Comparison of ENCODE assay signal across 14 mouse cellular contexts in genomic region chr10:116761476-116762068, GRCm38 (mm10).
DNase-seq lines count a peak whose midpoint lies in the region; ATAC-seq lines count a peak whose summit lies in the region.
"Had no signal": no experiment of that assay in that cellular context is flagged by ENCODE, and none has a peak within 500 bp of the region (broad histone marks: within the 10 kb centered on the region; RNA-seq: fewer than 3 reads in every experiment).

No protein-coding gene starts in this region.

- ATAC-seq in neural tube, embryonic 13.5 days (ENCODE audit: low read depth), result no peak
- no peak for ATAC-seq in hindbrain, embryonic 14.5 days (ENCODE audit: low FRiP score)
- peak; percentile 40 for ATAC-seq in liver, embryonic 12.5 days
- ATAC-seq in forebrain, embryonic 15.5 days (replicated peaks), result no peak

- peak overlapping the region; percentile 62 for H3K27ac ChIP-seq in neural tube, embryonic 13.5 days (replicated peaks)
- H3K27ac ChIP-seq in hindbrain, embryonic 14.5 days, result peak overlapping the region; percentile 28; the same call in 1 of the 2 replicates
- H3K27ac ChIP-seq in liver, embryonic 12.5 days, result no peak overlapping the region
- no peak overlapping the region for H3K27ac ChIP-seq in forebrain, embryonic 15.5 days (replicated peaks)
- H3K27ac ChIP-seq: heart, adult 2 months had no signal

- H3K9me3 ChIP-seq in neural tube, embryonic 13.5 days, result no peaks in the 10 kb centered on the region; the same call in 1 of the 2 replicates
- H3K9me3 ChIP-seq in hindbrain, embryonic 14.5 days (ENCODE audit: control insufficient read depth, low read length), result no peaks in the 10 kb centered on the region
- no peaks in the 10 kb centered on the region for H3K9me3 ChIP-seq in liver, embryonic 12.5 days (replicated peaks)
- H3K9me3 ChIP-seq in forebrain, embryonic 15.5 days, result no peaks in the 10 kb centered on the region

- H3K27me3 ChIP-seq in neural tube, embryonic 13.5 days, result no peaks in the 10 kb centered on the region
- H3K27me3 ChIP-seq in hindbrain, embryonic 14.5 days (ENCODE audit: control insufficient read depth, insufficient read depth, low read length), result no peaks in the 10 kb centered on the region
- no peaks in the 10 kb centered on the region for H3K27me3 ChIP-seq in liver, embryonic 12.5 days (replicated peaks)
- H3K27me3 ChIP-seq in forebrain, embryonic 15.5 days, result no peaks in the 10 kb centered on the region
- H3K27me3 ChIP-seq: CH12.LX had no signal

- no peak overlapping the region for H3K4me2 ChIP-seq in neural tube, embryonic 13.5 days
- H3K4me2 ChIP-seq in hindbrain, embryonic 14.5 days (replicated peaks), result 0 out of 2 replicates have a peak overlapping the region, but pooled peaks have one; percentile 6
- H3K4me2 ChIP-seq in liver, embryonic 12.5 days, result no peak overlapping the region
- no peak overlapping the region for H3K4me2 ChIP-seq in forebrain, embryonic 15.5 days (replicated peaks)

- H3K4me3 ChIP-seq in neural tube, embryonic 13.5 days, result no peak overlapping the region
- H3K4me3 ChIP-seq in hindbrain, embryonic 14.5 days (replicated peaks; ENCODE audit: low read length), result no peak overlapping the region
- no peak overlapping the region for H3K4me3 ChIP-seq in liver, embryonic 12.5 days
- no peak overlapping the region for H3K4me3 ChIP-seq in forebrain, embryonic 15.5 days
- H3K4me3 ChIP-seq: heart, adult 2 months had no signal

- 54% methylated on average over 4 of the region's 4 CpGs for WGBS in neural tube, embryonic 13.5 days
- WGBS in hindbrain, embryonic 14.5 days, result 66% methylated on average over 4 of the region's 4 CpGs
- WGBS in liver, embryonic 12.5 days (ENCODE audit: insufficient replicate concordance), result 51% methylated on average over 4 of the region's 4 CpGs
- 72% methylated on average over 4 of the region's 4 CpGs for WGBS in forebrain, embryonic 15.5 days

- DNase-seq in neural tube, embryonic 10.5 days (ENCODE audit: extremely low spot score, low spot score), result no peak
- DNase-seq in hindbrain, embryonic 14.5 days (ENCODE audit: low spot score), result no peak
- DNase-seq in cerebellum, adult 8-10 months, result no peak
- no peak for DNase-seq in right cerebral cortex, adult 2 months (ENCODE audit: low spot score in 2 of 2)
- DNase-seq: adrenal gland, postnatal 36 days; heart, adult 2 months; heart, postnatal 4 days; kidney, adult 8-10 months; lung, postnatal 14 days; thymus, postnatal 14 days had no signal

- no peaks in the 10 kb centered on the region for H3K36me3 ChIP-seq in neural tube, embryonic 13.5 days
- H3K36me3 ChIP-seq in hindbrain, embryonic 14.5 days (replicated peaks; ENCODE audit: control insufficient read depth, insufficient read depth), result no peaks in the 10 kb centered on the region
- H3K36me3 ChIP-seq in liver, embryonic 12.5 days, result no peaks in the 10 kb centered on the region
- H3K36me3 ChIP-seq in forebrain, embryonic 15.5 days, result no peaks in the 10 kb centered on the region

- no peak overlapping the region for H3K9ac ChIP-seq in neural tube, embryonic 13.5 days
- no peak overlapping the region for H3K9ac ChIP-seq in hindbrain, embryonic 14.5 days
- H3K9ac ChIP-seq in liver, embryonic 12.5 days, result no peak overlapping the region
- H3K9ac ChIP-seq in forebrain, embryonic 15.5 days (replicated peaks), result no peak overlapping the region

- peaks cover 19% of the 10 kb centered on the region for H3K4me1 ChIP-seq in neural tube, embryonic 13.5 days (replicated peaks)
- 0 out of 2 replicates have a peak, but pooled peaks cover 4% of the 10 kb centered on the region for H3K4me1 ChIP-seq in hindbrain, embryonic 14.5 days (replicated peaks; ENCODE audit: control insufficient read depth, insufficient read depth, low read length)
- no peaks in the 10 kb centered on the region for H3K4me1 ChIP-seq in liver, embryonic 12.5 days
- H3K4me1 ChIP-seq in forebrain, embryonic 15.5 days, result peaks cover 4% of the 10 kb centered on the region; the same call in 1 of the 2 replicates

Comparison
In these comparisons a context has a peak if more than half of its experiments do, and no peak if none do; other contexts are left out.
1. H3K27ac ChIP-seq: peak in neural tube, embryonic 13.5 days (single experiment) and hindbrain, embryonic 14.5 days (single experiment); none in liver, embryonic 12.5 days (single experiment) and forebrain, embryonic 15.5 days (single experiment).